Mouse (Mus musculus): ENCODE results near the gene Plbd2. TPM values are rescaled to one million over a fixed set of nuclear protein-coding genes. Genes with fewer than 3 reads are reported as not detected.

The Plbd2 gene
- 42.0 and 44.7 TPM in 2 replicates for polyA plus RNA-seq (2016; fragmentation: Nextera tagmentation; extraction: Ambion mirVana)

DNA sequence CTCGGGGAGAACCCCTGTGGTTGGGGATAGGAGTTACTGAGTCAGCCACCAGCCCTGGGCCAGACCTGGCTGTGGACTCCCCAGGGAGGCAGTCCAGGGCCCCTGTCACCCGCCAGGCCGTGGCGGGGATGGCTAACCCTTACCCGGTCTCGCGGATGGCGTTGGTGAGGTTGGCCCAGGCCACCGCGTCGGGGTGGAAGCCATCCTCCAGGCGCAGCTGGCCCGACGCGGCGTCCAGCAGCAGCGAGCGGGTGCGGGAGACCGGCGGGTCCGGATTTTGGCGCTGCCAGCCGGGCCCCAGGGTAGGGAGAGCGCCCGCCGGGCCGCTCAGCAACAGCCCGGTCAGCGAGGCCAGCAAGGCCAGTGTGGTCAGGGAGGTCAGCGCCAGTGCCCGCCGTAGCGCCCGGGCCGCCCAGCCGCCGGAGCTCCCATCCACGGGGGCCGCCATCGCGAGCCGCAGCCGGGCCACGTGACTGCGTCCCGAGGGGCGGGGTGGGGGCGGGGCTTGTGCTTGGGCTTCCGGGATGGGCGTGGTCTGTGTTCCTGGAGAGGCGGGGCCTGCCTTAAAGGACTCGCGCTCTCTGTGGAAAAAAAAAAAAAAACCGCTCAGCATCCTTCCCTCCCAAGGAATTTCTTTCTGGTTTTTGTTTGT lies at the start of gene Plbd2:
Plbd2 (minus strand) TSS at position 482 of the 652 bp plus-strand sequence.
- Histone ChIP-seq H3K4me2 (replicated peaks) (peak within 1 kb of the TSS; percentile 94), H3K36me3 (0 out of 2 replicates have a peak, but pooled peaks cover 5% of the 10 kb centered on the region), H3K4me1 (peaks cover 21% of the 10 kb centered on the region), H3K9me3 (replicated peaks) (no peaks in the 10 kb centered on the region), H3K9ac (peak within 1 kb of the TSS; percentile 88), H3K27me3 (no peaks in the 10 kb centered on the region; the same call in 1 of the 2 replicates), H3K4me3 (peak within 1 kb of the TSS; percentile 91), H3K27ac (peak within 1 kb of the TSS; percentile 35; the same call in 1 of the 2 replicates)
- WGBS = 1% methylated on average over 48 of the region's 55 CpGs
- peak; percentile 73 for ATAC-seq (ENCODE audit: low FRiP score)

DNA sequence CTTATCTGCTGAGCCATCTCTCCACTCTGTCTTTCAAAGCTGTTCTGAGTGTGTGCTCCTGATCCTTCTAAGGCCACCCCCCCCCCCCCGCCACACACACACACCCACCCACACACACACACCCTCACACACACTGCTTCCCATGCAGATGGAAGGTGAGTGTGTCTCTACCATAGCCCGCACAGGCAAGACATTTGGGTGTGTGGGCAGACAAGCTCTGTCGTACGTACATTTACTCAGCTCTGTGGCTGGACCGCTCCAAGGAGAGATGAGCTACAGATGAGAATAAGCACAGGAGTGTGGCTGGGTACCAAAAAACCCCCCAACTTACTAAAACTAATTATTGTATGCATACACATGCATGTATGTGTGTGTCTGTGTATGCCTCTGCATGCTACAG lies 47.2 kb upstream of the Plbd2 start:
- ATAC-seq (ENCODE audit: low FRiP score) = no peak
- H3K27me3 ChIP-seq = no peaks in the 10 kb centered on the region
- H3K9ac ChIP-seq = no peak overlapping the region
- 0 out of 2 replicates have a peak, but pooled peaks cover 2% of the 10 kb centered on the region for H3K4me1 ChIP-seq
- no peak overlapping the region for H3K4me3 ChIP-seq
- no peaks in the 10 kb centered on the region for H3K9me3 ChIP-seq (replicated peaks)
- peaks cover 33% of the 10 kb centered on the region for H3K36me3 ChIP-seq
- 92% methylated on average over 5 of the region's 5 CpGs for WGBS
- no peak overlapping the region for H3K4me2 ChIP-seq (replicated peaks)
- H3K27ac ChIP-seq = no peak overlapping the region

DNA sequence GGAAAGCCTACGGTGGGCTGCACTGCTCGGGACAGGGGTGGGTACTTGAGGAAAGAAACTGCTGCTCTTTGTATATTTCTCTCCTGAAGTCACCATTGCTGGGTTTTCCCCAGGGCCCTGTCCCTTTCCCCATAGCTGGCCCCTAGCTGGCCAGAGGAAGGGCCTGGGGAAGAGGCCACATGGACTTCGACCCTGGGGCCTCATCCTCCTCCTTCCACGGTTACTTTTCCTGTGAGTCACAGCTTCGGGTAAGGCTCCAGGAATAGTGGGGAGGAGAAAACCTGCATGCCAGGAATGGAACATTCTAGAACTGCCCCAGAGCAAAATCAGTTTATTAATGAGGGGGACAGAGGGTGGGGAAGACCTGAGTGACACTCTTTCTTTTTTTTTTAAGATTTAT lies 46.7 kb upstream of the Plbd2 start:
- ATAC-seq (ENCODE audit: low FRiP score) = no peak
- no peaks in the 10 kb centered on the region for H3K27me3 ChIP-seq
- H3K4me3 ChIP-seq = no peak overlapping the region
- no peak overlapping the region for H3K9ac ChIP-seq
- peaks cover 29% of the 10 kb centered on the region for H3K36me3 ChIP-seq
- H3K9me3 ChIP-seq (replicated peaks) = no peaks in the 10 kb centered on the region
- WGBS = 86% methylated on average over 5 of the region's 5 CpGs
- 0 out of 2 replicates have a peak, but pooled peaks cover 2% of the 10 kb centered on the region for H3K4me1 ChIP-seq
- no peak overlapping the region for H3K4me2 ChIP-seq (replicated peaks)
- no peak overlapping the region for H3K27ac ChIP-seq

DNA sequence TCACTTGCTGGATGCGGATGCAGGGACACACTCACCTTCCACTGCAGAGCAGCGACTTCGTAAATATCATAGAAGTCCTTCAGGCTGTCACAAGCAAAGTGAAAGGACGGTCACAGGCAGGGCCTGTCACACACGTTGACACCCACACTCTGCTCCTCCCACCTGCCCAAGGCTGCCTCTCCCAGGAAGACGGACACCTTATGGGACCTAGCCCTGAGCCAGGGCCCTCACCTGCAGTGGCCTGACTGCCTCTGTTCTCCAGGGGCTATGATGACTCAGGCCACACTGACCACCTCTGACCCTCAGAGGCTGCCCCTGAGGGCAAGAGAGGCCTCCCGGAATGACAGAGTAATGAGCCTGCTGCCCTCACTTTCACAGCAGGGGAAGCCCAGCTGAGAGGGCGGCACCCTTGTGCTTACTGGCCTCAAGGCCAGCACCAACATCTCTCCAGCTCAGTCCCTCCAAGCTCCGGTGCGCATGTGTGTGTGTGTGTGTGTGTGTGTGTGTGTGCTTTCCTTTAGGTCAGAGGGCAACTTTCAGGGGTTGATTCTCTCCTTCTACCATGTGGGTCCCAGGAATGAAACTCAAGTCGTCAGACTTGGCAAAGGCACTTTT lies 44.9 kb upstream of the Plbd2 start:
- Histone ChIP-seq H3K27me3 (no peaks in the 10 kb centered on the region), H3K9me3 (replicated peaks) (no peaks in the 10 kb centered on the region), H3K4me1 (0 out of 2 replicates have a peak, but pooled peaks cover 2% of the 10 kb centered on the region), H3K4me3 (no peak overlapping the region), H3K27ac (no peak overlapping the region), H3K9ac (no peak overlapping the region), H3K4me2 (replicated peaks) (no peak overlapping the region), H3K36me3 (peaks cover 28% of the 10 kb centered on the region)
- WGBS = 68% methylated on average over 11 of the region's 11 CpGs
- ATAC-seq (ENCODE audit: low FRiP score) = no peak

DNA sequence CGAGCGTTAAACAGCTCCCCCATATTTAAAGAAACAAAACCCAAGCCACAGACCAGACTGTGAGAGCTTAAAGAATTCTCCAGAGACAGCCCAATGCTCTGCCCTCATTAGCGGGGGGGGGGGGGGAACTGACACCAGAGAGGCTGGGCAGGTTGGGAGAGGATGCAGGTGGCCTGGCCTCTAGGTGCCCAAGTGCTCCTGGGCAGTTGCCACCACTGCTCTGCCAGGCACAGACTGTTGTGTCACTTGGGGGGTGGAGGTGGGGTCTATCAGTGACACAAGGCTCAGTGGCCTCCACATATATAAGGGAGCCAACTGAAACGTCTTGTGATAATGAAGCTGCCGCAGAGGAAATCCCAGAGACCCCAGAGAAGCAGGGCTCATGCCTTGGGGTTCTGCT lies 33.2 kb upstream of the Plbd2 start:
- Histone ChIP-seq H3K4me3 (no peak overlapping the region), H3K9me3 (replicated peaks) (no peaks in the 10 kb centered on the region), H3K4me2 (replicated peaks) (no peak overlapping the region), H3K27me3 (no peaks in the 10 kb centered on the region), H3K27ac (no peak overlapping the region), H3K36me3 (peaks cover 22% of the 10 kb centered on the region), H3K4me1 (peaks cover 25% of the 10 kb centered on the region), H3K9ac (no peak overlapping the region)
- 73% methylated on average over 5 of the region's 5 CpGs for WGBS
- no peak for ATAC-seq (ENCODE audit: low FRiP score)

DNA sequence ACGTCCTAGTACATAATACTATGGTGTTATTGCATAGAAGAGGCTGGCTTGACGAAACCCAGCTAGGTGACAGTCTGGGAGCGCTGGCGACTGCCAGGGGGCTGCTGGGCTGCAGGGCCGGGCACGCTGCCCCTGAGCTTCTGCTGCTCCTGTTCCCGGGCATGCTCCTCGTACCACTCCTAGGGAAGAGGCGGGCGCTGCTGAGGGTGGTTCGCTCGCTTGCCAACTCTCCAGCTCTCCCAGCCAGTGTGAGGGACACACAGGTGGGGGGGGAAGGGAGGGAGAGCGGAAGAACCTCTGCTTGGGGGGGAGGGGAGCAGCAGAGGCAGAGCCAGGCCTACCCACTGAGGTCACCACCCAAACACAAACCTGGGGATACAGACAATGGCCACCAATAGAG lies 32.6 kb upstream of the Plbd2 start:
- no peak for ATAC-seq (ENCODE audit: low FRiP score)
- Histone ChIP-seq H3K4me2 (replicated peaks) (no peak overlapping the region), H3K9ac (no peak overlapping the region), H3K36me3 (peaks cover 19% of the 10 kb centered on the region), H3K9me3 (replicated peaks) (no peaks in the 10 kb centered on the region), H3K4me1 (peaks cover 25% of the 10 kb centered on the region), H3K27ac (no peak overlapping the region), H3K4me3 (no peak overlapping the region), H3K27me3 (no peaks in the 10 kb centered on the region)
- WGBS = 80% methylated on average over 10 of the region's 13 CpGs

DNA sequence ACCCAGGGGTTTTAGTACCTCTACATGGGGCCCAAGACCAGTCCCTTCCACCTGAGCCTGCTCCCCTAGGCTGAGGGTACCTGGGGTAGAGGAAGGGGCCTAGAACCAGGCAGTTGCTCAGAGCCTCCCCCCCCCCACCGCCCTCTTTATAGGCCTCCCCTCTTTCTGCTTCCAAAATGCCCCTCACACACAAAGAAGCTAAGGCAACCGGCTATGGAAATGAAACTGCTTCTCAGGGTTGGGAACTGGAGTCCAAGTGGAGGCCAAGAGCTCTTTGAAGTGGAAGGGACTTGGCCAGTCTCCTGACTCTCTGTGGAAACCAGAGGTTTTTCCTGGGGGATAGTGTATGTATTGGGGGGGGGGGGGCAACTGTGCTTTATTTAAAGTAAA lies 31.3 kb upstream of the Plbd2 start:
- no peak for ATAC-seq (ENCODE audit: low FRiP score)

DNA sequence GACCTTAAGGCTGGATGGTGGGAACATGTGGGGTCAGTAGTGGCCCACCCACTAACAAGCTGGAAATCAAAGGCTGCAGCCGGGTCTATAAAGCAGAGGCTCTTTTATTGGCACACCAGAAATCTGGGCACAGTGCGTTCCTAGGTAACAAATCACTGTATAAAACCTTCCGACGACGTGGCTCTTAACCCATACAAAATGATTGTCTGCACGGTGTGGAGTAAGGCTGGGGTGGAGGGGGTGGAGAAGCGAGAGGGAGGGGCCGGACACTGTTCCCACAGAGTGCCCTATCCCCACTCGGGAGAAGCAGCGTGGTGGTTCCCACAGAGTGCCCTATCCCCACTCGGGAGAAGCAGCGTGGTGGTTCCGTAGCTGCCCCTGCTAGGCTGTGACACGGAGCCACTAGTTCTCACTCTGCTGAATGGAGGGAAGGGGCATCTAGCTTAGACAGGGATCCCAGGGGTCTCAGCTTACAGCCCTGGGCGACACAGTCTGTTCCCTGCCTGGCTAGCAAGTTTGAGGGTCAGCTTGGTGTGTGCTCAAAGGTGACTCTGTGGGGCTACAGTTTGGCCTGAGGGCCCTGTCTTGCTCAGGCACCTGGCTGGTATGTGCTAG lies 30.8 kb upstream of the Plbd2 start:
- H3K9ac ChIP-seq = no peak overlapping the region
- H3K27me3 ChIP-seq = no peaks in the 10 kb centered on the region
- peaks cover 10% of the 10 kb centered on the region for H3K36me3 ChIP-seq
- no peak overlapping the region for H3K4me2 ChIP-seq (replicated peaks)
- 57% methylated on average over 15 of the region's 15 CpGs for WGBS
- peak overlapping the region; percentile 55; the same call in 1 of the 2 replicates for H3K27ac ChIP-seq
- no peaks in the 10 kb centered on the region for H3K9me3 ChIP-seq (replicated peaks)
- H3K4me1 ChIP-seq = peaks cover 25% of the 10 kb centered on the region
- ATAC-seq (ENCODE audit: low FRiP score) = no peak
- no peak overlapping the region for H3K4me3 ChIP-seq

More for the DNA sequence above, 31.3 kb upstream of the Plbd2 start:
- no peaks in the 10 kb centered on the region for H3K9me3 ChIP-seq (replicated peaks)
- no peak overlapping the region for H3K4me3 ChIP-seq
- no peak overlapping the region for H3K9ac ChIP-seq
- H3K27me3 ChIP-seq = no peaks in the 10 kb centered on the region
- no peak overlapping the region for H3K4me2 ChIP-seq (replicated peaks)
- peaks cover 25% of the 10 kb centered on the region for H3K4me1 ChIP-seq
- 49% methylated on average over 2 of the region's 2 CpGs for WGBS
- peaks cover 15% of the 10 kb centered on the region for H3K36me3 ChIP-seq
- peak overlapping the region; percentile 55; the same call in 1 of the 2 replicates for H3K27ac ChIP-seq

DNA sequence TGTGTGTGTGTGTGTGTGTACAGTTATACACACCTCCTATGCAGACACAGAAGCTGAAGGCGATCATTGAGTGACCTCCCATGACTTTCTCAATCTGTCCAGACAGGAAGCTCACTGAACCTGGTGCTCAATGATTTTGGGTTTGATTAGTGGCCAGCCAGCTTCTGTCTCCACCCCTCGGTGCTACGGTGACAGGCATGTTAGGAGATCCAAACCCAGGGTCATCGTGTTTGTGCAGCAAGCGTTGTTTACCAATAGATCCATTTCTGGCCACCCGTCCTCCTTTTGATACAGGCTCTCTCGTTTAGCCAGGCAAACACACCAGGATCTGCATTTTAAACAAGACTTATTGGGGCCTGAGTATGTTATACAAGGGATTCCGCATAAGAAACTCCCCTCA lies 28.2 kb upstream of the Plbd2 start:
- H3K36me3 ChIP-seq = no peaks in the 10 kb centered on the region
- no peak overlapping the region for H3K4me2 ChIP-seq (replicated peaks)
- H3K4me3 ChIP-seq = no peak overlapping the region
- ATAC-seq (ENCODE audit: low FRiP score) = no peak
- H3K27ac ChIP-seq = no peak overlapping the region
- no peaks in the 10 kb centered on the region for H3K9me3 ChIP-seq (replicated peaks)
- peaks cover 25% of the 10 kb centered on the region for H3K4me1 ChIP-seq
- H3K27me3 ChIP-seq = no peaks in the 10 kb centered on the region
- WGBS = 91% methylated on average over 8 of the region's 8 CpGs
- H3K9ac ChIP-seq = no peak overlapping the region

DNA sequence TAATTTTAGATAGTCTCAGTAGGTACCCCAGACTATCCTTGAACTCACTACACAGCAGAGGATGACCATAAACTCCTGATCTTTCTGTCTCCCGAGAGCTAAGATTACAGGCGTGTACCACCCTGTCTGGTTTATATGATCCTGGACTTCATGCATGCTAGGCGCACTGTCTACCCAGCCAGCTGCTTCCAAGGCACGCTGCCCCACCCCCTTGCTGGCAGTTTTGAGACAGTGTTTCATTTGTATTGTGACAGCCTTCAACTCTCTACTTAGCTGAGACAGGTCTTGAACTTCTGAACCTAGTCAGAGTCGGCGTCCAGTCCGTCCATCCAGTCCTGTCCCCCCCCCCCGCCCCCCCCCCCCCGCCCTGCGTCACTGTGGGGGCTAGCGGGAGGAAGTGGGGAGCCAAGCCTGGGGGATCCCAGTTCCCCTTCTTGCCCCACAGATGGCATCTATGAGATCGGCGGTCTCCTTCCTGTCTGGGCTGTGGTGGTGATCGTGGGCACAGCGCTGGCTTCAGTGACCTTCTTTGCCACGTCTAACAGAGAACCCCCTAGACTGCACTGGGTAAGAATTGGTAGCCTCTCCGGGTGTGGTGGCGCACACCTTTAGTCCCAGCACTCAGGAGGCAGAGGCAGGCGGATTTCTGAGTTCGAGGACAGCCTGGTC lies 24.0 kb upstream of the Plbd2 start:
- Histone ChIP-seq H3K4me3 (no peak overlapping the region), H3K27me3 (no peaks in the 10 kb centered on the region), H3K27ac (no peak overlapping the region), H3K4me2 (replicated peaks) (no peak overlapping the region), H3K4me1 (no peaks in the 10 kb centered on the region), H3K9ac (no peak overlapping the region), H3K36me3 (no peaks in the 10 kb centered on the region), H3K9me3 (replicated peaks) (no peaks in the 10 kb centered on the region)
- ATAC-seq (ENCODE audit: low FRiP score) = no peak
- 89% methylated on average over 15 of the region's 20 CpGs for WGBS

DNA sequence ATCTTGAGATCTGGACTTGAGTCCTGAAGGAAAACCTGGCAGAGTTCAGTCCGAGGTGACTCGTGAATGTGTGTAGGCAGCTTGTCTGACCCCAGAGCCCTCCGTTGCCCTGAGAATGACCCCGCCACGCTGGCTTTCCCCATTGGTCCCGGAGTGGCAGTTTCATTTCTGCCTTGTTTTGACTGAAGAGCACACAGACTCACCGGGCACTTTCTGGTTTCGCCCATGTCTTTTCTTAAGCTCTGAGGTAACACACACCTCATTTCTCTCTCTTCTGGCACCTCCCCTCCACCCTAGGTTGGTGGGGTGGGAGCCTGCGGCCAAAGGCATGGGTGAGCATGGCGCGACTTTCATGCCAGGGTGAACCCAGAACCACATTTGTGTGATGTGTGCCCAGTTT lies 22.9 kb upstream of the Plbd2 start:
- no peaks in the 10 kb centered on the region for H3K4me1 ChIP-seq
- no peaks in the 10 kb centered on the region for H3K27me3 ChIP-seq
- ATAC-seq (ENCODE audit: low FRiP score) = no peak
- no peaks in the 10 kb centered on the region for H3K9me3 ChIP-seq (replicated peaks)
- no peak overlapping the region for H3K4me2 ChIP-seq (replicated peaks)
- H3K36me3 ChIP-seq = no peaks in the 10 kb centered on the region
- no peak overlapping the region for H3K9ac ChIP-seq
- H3K4me3 ChIP-seq = no peak overlapping the region
- WGBS = 71% methylated on average over 11 of the region's 11 CpGs
- H3K27ac ChIP-seq = no peak overlapping the region

DNA sequence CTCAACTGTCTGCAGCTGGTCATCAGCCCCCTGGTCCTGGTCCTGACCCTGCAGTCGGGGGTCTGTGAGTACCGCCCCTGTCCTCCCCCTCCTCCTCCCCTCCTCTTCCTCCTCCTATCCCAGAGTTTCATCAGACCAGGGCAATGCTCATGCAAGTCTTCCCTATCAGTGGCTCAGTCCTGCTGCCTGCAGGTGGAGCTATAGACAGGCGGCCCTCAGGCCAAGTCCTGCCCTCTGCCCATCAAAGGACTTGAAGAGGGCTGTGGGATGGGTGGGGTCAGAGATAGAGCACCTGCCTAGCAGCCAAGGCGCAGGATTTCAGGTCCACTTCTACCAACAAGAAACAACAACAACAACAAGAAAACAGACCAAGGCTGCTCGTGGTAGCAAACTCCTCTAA lies 22.3 kb upstream of the Plbd2 start:
- 37% methylated on average over 5 of the region's 5 CpGs for WGBS
- Histone ChIP-seq H3K27me3 (no peaks in the 10 kb centered on the region), H3K9me3 (replicated peaks) (no peaks in the 10 kb centered on the region), H3K27ac (no peak overlapping the region), H3K4me1 (no peaks in the 10 kb centered on the region), H3K4me2 (replicated peaks) (no peak overlapping the region), H3K4me3 (no peak overlapping the region), H3K9ac (no peak overlapping the region), H3K36me3 (no peaks in the 10 kb centered on the region)
- ATAC-seq (ENCODE audit: low FRiP score) = no peak
